Mouse (Mus musculus) kidney, postnatal 25 days (tissue): ENCODE measurements around the gene Acaca.

Experiments
- DNase-seq, 2 experiments: peaks; one replicate each; pipeline ENCODE4 v3.0.0; 2021; ENCODE audit warnings: mixed read lengths in 2 of 2

Acaca gene

GRCm38 (mm10) chr11:84128943-84129798, at the start of gene Acaca, which contains the start of gene Tada2a:
Gene Acaca (plus strand): TSS chr11:84129672.
Gene Tada2a (minus strand): TSS chr11:84129600.
- peak; percentile 71 to 85 for DNase-seq

- no peak for DNase-seq
Observed at GRCm38 (mm10) chr11:84079887-84080286, 49.6 kb upstream of the Acaca start.

- no peak for DNase-seq
Observed at GRCm38 (mm10) chr11:84080327-84080726, 49.1 kb upstream of the Acaca start.

- no peak for DNase-seq
Observed at GRCm38 (mm10) chr11:84081901-84082300, 47.6 kb upstream of the Acaca start.

GRCm38 (mm10) chr11:84090572-84090971, 38.9 kb upstream of the Acaca start:
- DNase-seq, result no peak

- DNase-seq, result no peak
Observed at GRCm38 (mm10) chr11:84095084-84095483, 34.4 kb upstream of the Acaca start.

- no peak for DNase-seq
Observed at GRCm38 (mm10) chr11:84097251-84097998, 32.0 kb upstream of the Acaca start.

- DNase-seq, result no peak
Observed at GRCm38 (mm10) chr11:84101182-84101581, 28.3 kb upstream of the Acaca start.

- DNase-seq, result no peak
Observed at GRCm38 (mm10) chr11:84104036-84104435, 25.4 kb upstream of the Acaca start.

GRCm38 (mm10) chr11:84107137-84107536, 22.3 kb upstream of the Acaca start:
- DNase-seq, result no peak

GRCm38 (mm10) chr11:84113623-84114022, 15.8 kb upstream of the Acaca start:
- DNase-seq, result no peak

GRCm38 (mm10) chr11:84115646-84116045, 13.8 kb upstream of the Acaca start:
- no peak for DNase-seq

- DNase-seq, result no peak
Observed at GRCm38 (mm10) chr11:84116221-84116620, 13.3 kb upstream of the Acaca start.

- DNase-seq, result no peak
Observed at GRCm38 (mm10) chr11:84117431-84117830, 12.0 kb upstream of the Acaca start.

- no peak for DNase-seq
Observed at GRCm38 (mm10) chr11:84121051-84121956, 8.2 kb upstream of the Acaca start.

- no peak for DNase-seq
Observed at GRCm38 (mm10) chr11:84127977-84128376, 1.5 kb upstream of the Acaca start.

GRCm38 (mm10) chr11:84129799-84130185, 320 bp downstream of the Acaca start:
- DNase-seq, result no peak

- no peak for DNase-seq
Observed at GRCm38 (mm10) chr11:84134331-84134860, 4.9 kb downstream of the Acaca start.

- DNase-seq, result no peak
Observed at GRCm38 (mm10) chr11:84136453-84136852, 7.0 kb downstream of the Acaca start.

GRCm38 (mm10) chr11:84141752-84142151, 12.3 kb downstream of the Acaca start:
- peak; percentile 71 to 82 for DNase-seq

GRCm38 (mm10) chr11:84145201-84145798, 15.8 kb downstream of the Acaca start:
- DNase-seq, result no peak

- DNase-seq, result peak; percentile 4 to 53
Observed at GRCm38 (mm10) chr11:84146081-84146480, 16.6 kb downstream of the Acaca start.
